Mouse (Mus musculus) ES-Bruce4 (cell line): Measurements from ENCODE around the gene Szt2.

Source experiments
- CTCF ChIP-seq: IDR thresholded peaks from one replicate; pipeline ENCODE4 v1.8.1; 2011; ENCODE audit warnings: low read depth, low read length
- EP300 ChIP-seq: IDR thresholded peaks from 2 replicates; pipeline ENCODE4 v1.6.1; 2011; ENCODE audit warnings: low read depth, low read length; ENCODE audit not compliant: insufficient read depth
- POLR2A ChIP-seq: IDR thresholded peaks from one replicate; pipeline ENCODE4 v1.8.1; 2011; ENCODE audit warnings: low read length; ENCODE audit not compliant: insufficient read depth

DNA sequence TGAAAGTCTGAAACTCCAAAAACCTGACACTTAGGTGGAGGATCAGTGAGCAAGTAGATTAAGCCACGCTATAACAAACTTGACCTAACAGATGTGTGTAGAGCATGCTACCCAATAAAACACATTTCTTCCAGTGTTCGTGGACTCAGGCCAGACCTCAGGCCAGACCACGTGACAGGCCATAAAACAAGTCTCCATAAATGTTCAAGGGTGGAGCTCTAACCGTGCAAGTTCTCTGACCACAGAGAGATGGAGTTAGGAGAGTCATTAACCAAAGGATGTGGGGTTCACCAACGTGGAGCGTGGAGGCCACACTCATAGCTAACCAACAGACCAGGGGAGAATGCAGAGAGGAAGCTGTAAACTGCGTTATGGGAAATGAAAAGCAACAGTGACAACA, 82.6 kb downstream of the Szt2 start:
- TF ChIP-seq CTCF (no peak), POLR2A (no peak), EP300 (no peak)
